Mouse (Mus musculus): Measurements from ENCODE around the gene Cds1. TPM values are rescaled to one million over a fixed set of nuclear protein-coding genes. Genes with fewer than 3 reads are reported as not detected.

The Cds1 gene
- polyA plus RNA-seq, 1 experiment, result 23.6 TPM

DNA sequence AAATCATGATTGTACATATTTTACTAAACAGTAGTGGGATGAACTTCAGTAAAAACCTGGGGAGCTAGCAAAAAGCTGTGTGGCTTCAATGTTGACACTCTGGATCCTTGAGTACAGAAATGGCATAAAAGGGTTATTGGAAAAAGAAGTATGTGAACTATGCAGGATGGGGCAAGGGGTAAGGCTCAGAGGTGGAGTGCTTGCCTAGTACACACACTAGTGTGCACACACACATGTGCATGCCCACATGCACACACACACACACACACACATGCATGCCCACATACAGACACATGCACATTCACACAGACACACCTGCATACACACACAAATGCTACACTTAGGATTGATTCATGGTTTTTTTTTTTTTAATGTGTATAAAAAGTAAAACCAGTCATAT lies 24.8 kb downstream of the Cds1 start:
- Histone ChIP-seq H3K4me1 (ENCODE audit: control insufficient read depth, insufficient read depth, low read length) (no peaks in the 10 kb centered on the region), H3K4me3 (replicated peaks; ENCODE audit: extremely low read depth, low read depth, low read length) (no peak overlapping the region)
- DNase-seq, result no peak
- TF ChIP-seq POLR2A (IDR thresholded peaks at IDR 0.05; ENCODE audit: borderline replicate concordance, extremely low read depth, low read depth, low read length) (no peak), CTCF (IDR thresholded peaks at IDR 0.05; ENCODE audit: insufficient read depth, low read length) (no peak)

DNA sequence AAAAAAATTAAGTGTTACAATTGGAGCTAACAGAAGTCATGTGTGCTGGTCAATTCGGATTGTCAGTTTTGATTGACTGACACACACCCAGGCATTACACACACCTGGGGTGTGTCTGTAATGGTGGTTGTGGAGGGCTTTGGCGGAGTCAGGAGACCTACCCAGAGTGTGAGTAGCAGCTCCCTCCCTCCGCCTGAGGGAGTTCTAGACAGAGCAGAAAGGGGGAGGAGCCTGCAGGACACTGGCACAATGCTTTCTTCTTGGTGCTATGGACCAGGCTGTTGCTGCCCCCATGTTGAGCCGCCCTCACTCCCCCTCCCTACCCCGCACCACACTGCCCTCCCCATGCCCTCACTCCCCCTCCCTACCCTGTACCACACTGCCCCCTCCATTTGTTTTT lies 25.6 kb downstream of the Cds1 start:
- DNase-seq, result no peak
- WGBS, result 71% methylated on average over 5 of the region's 5 CpGs
- no peak for TF ChIP-seq CTCF (IDR thresholded peaks at IDR 0.05; ENCODE audit: insufficient read depth, low read length)
- TF ChIP-seq POLR2A (IDR thresholded peaks at IDR 0.05; ENCODE audit: borderline replicate concordance, extremely low read depth, low read depth, low read length), result no peak
- H3K4me3 ChIP-seq (replicated peaks; ENCODE audit: extremely low read depth, low read depth, low read length), result no peak overlapping the region
- no peaks in the 10 kb centered on the region for H3K4me1 ChIP-seq (ENCODE audit: control insufficient read depth, insufficient read depth, low read length)

DNA sequence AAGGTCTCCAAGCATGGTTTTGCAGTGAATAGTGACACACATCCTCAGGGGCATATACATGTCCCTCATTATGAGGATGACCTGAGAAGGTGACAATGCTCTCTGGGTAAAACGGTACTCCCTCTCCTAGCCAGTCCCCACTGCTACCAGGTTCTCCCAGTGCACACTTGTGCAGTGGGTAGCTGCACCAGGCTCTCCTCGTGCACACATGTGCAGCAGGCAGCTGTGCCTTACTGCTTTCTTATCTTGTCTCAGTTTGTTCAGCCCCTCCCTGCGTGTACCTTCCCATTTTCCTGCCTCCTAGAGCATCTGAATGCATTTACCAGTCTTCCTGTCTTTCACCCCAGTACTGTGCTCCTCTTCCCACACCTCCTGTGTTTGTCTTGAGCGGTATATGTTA lies 27.7 kb downstream of the Cds1 start:
- H3K4me3 ChIP-seq (replicated peaks; ENCODE audit: extremely low read depth, low read depth, low read length), result no peak overlapping the region
- no peaks in the 10 kb centered on the region for H3K4me1 ChIP-seq (ENCODE audit: control insufficient read depth, insufficient read depth, low read length)
- TF ChIP-seq POLR2A (IDR thresholded peaks at IDR 0.05; ENCODE audit: borderline replicate concordance, extremely low read depth, low read depth, low read length), result no peak
- TF ChIP-seq CTCF (IDR thresholded peaks at IDR 0.05; ENCODE audit: insufficient read depth, low read length), result no peak
- DNase-seq, result no peak
- WGBS, result 46% methylated on average over 4 of the region's 4 CpGs

DNA sequence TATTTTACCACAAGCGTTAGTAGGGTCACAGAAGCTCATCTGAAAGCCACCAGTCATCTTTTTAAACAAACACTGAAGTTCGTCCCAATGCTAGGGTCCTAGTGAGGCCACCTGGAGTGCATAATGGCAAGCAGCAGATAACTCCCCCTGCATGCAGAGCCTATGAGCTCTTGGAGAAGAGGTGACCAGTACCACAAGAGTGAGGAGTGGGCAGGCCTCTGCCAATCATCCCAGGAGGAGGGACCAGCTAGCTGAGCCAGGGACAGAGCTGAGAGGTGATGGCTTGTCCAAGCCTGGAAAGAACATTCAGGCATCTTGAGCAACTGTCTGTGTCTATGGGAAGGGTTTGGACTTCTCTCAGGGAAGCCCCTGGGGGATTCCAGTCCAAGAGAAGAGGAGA lies 37.0 kb downstream of the Cds1 start:
- no peak for TF ChIP-seq CTCF (IDR thresholded peaks at IDR 0.05; ENCODE audit: insufficient read depth, low read length)
- no peak for TF ChIP-seq POLR2A (IDR thresholded peaks at IDR 0.05; ENCODE audit: borderline replicate concordance, extremely low read depth, low read depth, low read length)
- DNase-seq, result no peak
- WGBS, result 57% methylated on average over 2 of the region's 2 CpGs
- 0 out of 2 replicates have a peak, but pooled peaks cover 2% of the 10 kb centered on the region for H3K4me1 ChIP-seq (ENCODE audit: control insufficient read depth, insufficient read depth, low read length)
- no peak overlapping the region for H3K4me3 ChIP-seq (replicated peaks; ENCODE audit: extremely low read depth, low read depth, low read length)

DNA sequence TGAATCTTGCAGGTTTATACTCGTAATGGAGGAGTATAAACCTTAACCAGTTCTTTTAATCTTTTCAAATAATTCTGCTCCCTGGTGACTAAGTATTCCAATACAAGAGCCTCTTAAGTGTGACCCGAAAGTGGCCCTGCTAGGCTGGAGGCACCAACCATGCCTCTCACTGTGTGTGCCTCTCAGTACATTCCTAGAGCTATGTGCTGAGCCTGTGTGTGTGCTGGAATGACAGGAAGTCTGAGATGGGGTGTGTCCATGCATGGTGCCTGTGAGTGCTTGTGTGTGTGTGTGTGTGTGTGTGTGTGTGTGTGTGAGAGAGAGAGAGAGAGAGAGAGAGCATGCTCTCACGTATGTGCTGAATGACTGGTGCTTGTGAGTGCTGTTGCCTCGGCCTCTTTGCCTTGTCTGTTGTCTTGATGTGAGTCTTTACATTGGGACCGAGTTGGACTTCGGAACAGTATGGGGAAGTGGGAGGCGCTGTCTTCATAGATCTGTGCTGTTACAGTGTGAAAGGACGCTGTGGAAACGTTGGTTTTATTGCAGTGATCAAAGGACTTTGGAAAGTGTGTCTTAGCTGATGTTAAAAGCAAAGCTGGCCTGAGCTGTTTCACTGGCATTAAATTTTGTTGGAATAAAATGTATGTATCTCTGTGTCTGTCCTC lies 37.6 kb downstream of the Cds1 start:
- TF ChIP-seq POLR2A (IDR thresholded peaks at IDR 0.05; ENCODE audit: borderline replicate concordance, extremely low read depth, low read depth, low read length) (no peak), CTCF (IDR thresholded peaks at IDR 0.05; ENCODE audit: insufficient read depth, low read length) (no peak)
- H3K4me3 ChIP-seq (replicated peaks; ENCODE audit: extremely low read depth, low read depth, low read length), result no peak overlapping the region
- DNase-seq, result no peak
- WGBS, result 62% methylated on average over 9 of the region's 9 CpGs
- H3K4me1 ChIP-seq (ENCODE audit: control insufficient read depth, insufficient read depth, low read length), result 0 out of 2 replicates have a peak, but pooled peaks cover 2% of the 10 kb centered on the region

DNA sequence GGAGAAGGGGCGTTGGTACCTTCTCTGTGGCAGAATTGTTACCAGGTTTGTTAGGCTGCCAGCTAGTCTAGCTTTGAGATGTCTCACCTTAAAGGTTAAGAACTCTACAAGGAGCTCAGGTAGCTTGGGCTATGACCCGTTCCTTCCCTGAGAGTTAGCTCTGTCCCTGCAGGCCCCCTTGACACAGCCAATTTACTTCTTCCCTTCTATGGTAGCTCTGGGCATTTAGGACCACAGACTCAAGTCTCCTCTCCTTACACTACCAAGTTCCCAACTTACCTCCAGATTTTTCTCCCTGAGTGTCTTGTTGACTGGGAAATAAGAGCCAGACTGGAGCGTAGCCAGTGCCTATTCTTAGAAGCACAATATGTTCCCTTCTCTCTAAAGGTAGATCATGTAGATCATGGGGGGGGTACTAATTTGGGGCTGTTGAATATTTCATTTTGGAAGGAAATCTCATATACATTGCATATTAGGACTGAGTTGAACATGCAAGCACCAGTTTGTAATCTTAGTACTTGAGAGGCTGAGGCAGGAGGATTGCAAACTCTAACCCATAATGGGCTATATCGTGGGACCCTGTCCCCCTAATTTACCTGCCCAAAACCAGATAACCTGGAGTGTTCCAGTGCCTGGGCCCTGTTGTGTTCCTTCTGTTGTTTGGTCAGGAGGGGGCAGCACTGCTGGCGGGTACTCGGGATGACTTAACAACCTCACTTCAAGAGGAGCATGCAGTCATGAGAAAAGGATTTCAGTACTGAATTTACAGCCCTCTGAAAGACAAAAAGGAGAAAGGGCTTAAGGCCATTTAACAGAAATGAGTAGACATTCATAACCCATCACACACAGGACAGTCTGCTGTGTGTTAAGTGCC lies 46.6 kb downstream of the Cds1 start:
- H3K4me1 ChIP-seq (ENCODE audit: control insufficient read depth, insufficient read depth, low read length), result no peaks in the 10 kb centered on the region
- H3K4me3 ChIP-seq (replicated peaks; ENCODE audit: extremely low read depth, low read depth, low read length), result no peak overlapping the region
- DNase-seq, result no peak
- 76% methylated on average over 6 of the region's 6 CpGs for WGBS
- peak; percentile 22; the same call in 1 of the 2 replicates for TF ChIP-seq CTCF (IDR thresholded peaks at IDR 0.05; ENCODE audit: insufficient read depth, low read length)
- no peak for TF ChIP-seq POLR2A (IDR thresholded peaks at IDR 0.05; ENCODE audit: borderline replicate concordance, extremely low read depth, low read depth, low read length)

DNA sequence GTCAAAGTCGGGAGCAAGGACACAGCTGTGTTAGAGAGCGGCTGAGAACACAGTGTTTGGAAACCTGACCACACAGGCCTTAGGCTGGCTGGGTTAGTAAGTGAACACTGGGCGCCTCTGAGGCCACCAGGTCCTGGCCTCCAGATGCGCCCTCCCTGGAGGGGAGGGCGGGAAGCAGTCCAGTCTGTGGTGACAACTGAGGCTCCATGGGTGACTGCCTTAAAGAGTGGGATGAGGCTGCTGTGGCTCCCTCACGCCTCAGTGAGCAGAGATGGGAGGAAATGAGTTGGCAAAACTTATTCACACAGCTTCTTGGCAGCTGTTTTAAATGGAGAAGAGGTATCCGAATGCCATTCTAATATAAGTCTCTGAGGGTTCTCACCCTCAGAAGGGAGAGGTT lies 51.9 kb downstream of the Cds1 start:
- no peak overlapping the region for H3K4me3 ChIP-seq (replicated peaks; ENCODE audit: extremely low read depth, low read depth, low read length)
- no peak for TF ChIP-seq POLR2A (IDR thresholded peaks at IDR 0.05; ENCODE audit: borderline replicate concordance, extremely low read depth, low read depth, low read length)
- no peak for TF ChIP-seq CTCF (IDR thresholded peaks at IDR 0.05; ENCODE audit: insufficient read depth, low read length)
- H3K4me1 ChIP-seq (ENCODE audit: control insufficient read depth, insufficient read depth, low read length), result no peaks in the 10 kb centered on the region
- no peak for DNase-seq
- 47% methylated on average over 7 of the region's 7 CpGs for WGBS

DNA sequence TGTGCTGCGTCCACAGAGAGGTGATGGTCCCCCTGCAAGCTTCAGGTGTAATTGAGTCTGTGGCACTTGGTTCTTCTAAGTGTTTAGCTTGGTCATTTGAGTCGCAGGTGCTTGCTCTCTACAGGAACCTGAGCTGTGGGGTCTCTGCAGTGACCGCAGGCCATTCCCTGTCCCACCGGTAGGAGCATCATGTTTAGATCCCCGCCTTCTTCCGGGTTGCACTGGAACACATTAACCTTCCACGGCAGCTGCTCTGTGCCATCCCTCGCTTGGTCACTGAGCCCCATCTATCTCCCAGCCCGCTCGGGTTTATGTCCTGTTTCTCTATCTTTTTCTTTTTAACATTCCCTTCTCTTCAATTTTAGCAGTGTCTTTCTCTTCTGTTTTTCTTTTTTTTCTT lies 54.3 kb downstream of the Cds1 start:
- WGBS, result 50% methylated on average over 10 of the region's 10 CpGs
- no peak for TF ChIP-seq POLR2A (IDR thresholded peaks at IDR 0.05; ENCODE audit: borderline replicate concordance, extremely low read depth, low read depth, low read length)
- no peak for TF ChIP-seq CTCF (IDR thresholded peaks at IDR 0.05; ENCODE audit: insufficient read depth, low read length)
- no peak overlapping the region for H3K4me3 ChIP-seq (replicated peaks; ENCODE audit: extremely low read depth, low read depth, low read length)
- H3K4me1 ChIP-seq (ENCODE audit: control insufficient read depth, insufficient read depth, low read length), result no peaks in the 10 kb centered on the region
- DNase-seq, result no peak

DNA sequence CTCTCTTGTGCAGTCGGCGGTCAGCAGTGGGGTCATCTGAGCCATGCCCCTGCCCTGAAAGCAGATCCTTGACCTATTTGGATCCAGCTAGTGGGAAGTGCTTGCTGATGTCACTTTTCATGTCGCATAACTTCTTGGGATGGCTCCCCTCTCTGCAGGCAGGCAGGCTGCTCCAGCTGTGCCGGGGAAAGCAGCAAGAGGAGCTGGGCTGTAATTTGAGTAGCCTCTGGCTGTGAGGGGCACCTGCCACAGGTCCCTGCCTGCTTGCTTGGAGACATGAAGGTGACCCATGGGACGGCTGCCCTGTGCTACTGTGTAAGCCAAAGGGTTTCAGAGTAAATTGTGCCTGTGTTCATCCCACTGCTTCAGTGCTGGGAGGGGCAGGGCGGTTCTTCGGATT lies 54.9 kb downstream of the Cds1 start:
- WGBS, result 39% methylated on average over 7 of the region's 7 CpGs
- Histone ChIP-seq H3K4me3 (replicated peaks; ENCODE audit: extremely low read depth, low read depth, low read length) (no peak overlapping the region), H3K4me1 (ENCODE audit: control insufficient read depth, insufficient read depth, low read length) (no peaks in the 10 kb centered on the region)
- no peak for DNase-seq
- TF ChIP-seq CTCF (IDR thresholded peaks at IDR 0.05; ENCODE audit: insufficient read depth, low read length) (no peak), POLR2A (IDR thresholded peaks at IDR 0.05; ENCODE audit: borderline replicate concordance, extremely low read depth, low read depth, low read length) (no peak)

DNA sequence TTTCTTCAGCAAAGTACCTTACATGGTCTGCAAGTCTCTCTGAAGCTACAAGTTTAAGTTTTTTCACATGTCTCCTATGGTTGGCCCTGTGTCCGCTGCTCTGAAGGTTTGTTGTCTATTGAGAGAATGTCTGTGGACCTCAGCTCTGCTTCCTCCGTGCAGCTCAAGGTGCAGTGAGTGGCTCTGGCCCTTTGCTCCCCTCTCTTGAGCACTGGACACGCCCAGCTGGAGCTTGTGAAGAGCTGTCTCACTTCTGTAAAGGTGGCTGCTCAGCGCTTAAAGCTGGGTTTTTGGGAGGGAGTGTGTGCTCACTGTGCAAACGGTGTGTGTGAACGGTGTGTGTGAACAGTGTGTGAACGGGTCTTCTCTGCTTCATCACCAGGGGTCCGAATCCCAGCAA lies 56.1 kb downstream of the Cds1 start:
- WGBS, result 60% methylated on average over 8 of the region's 8 CpGs
- H3K4me1 ChIP-seq (ENCODE audit: control insufficient read depth, insufficient read depth, low read length), result no peaks in the 10 kb centered on the region
- H3K4me3 ChIP-seq (replicated peaks; ENCODE audit: extremely low read depth, low read depth, low read length), result no peak overlapping the region
- no peak for DNase-seq
- TF ChIP-seq POLR2A (IDR thresholded peaks at IDR 0.05; ENCODE audit: borderline replicate concordance, extremely low read depth, low read depth, low read length) (no peak), CTCF (IDR thresholded peaks at IDR 0.05; ENCODE audit: insufficient read depth, low read length) (no peak)
